Mouse (Mus musculus): ENCODE results near the gene Polr2h. TPM values are rescaled to one million over a fixed set of nuclear protein-coding genes. Genes with fewer than 3 reads are reported as not detected.
"Not testable (repeated sequence)": the region's sequence is repeated elsewhere in the genome, so short reads cannot be mapped to it uniquely, and the experiment has no call there.

Polr2h gene
- 38.4 TPM for polyA plus RNA-seq (2021)

DNA sequence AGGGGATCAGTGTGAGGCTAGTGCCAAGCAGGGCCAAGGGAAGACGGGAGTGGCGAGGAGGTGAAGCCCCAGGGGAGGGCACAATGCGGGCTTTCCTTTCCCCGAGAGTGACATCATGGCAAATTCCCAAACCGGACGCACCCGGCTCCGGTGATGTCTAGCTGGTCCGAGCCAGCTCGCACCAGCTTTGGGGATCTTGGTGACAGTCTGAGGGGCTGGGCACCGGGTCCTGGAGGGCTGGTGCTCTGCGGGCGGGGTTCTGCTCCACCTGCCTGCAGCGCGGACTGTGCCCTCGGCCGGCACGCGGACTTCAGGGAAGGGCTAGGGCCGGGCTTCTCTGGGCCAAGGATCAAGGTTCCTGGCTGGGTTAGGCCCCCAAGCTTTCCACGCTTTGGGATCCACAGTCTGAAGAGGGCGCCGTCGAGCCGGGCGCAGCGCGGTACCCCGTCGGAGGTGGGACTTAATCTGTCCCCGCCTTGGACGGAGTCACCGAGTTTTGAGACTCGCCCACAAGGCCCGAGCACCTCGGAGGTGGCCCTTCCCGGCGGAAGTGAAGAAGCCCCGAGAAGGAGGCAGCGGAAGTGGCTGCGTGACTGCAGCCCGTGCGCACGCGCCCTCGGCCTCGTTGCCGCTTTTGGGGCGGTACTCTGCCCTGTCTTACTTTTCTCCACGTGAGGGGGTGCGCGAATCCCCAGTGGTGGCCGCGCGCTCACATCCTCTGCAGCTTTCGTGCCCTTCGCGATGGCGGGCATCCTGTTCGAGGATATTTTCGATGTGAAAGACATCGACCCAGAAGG lies at the start of gene Polr2h, which contains the start of gene Clcn2:
TSS of gene Polr2h (plus strand) at position 485 of the 797 bp plus-strand sequence.
TSS of gene Clcn2 (minus strand) at position 566 of the 797 bp plus-strand sequence.
- CTCF ChIA-PET: interaction anchor here (0.9 to 3.2 kb wide), 5 partner anchors 10 to 47 kb away, joined by 3 to 16 read pairs (median 3); no protein-coding TSS in a partner anchor
- no peak for TF ChIP-seq CTCF (IDR thresholded peaks at IDR 0.05)

DNA sequence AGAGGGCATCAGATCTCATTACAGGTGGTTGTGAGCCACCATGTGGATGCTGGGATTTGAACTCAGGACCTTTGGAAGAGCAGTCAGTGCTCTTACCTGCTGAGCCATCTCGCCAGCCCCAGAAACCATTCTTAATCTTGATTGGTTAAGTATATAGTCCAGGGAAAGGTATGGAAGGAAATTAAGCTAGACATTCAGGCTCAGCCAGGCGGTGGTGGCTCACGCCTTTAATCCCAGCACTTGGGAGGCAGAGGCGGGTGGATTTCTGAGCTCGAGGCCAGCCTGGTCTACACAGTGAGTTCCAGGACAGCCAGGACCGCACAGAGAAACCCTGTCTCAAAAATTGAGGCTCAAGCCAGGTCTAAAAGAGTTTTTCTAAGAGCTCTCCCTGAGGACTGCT lies 49.5 kb upstream of the Polr2h start, which contains the start of gene Eif4g1:
TSS of gene Eif4g1 (plus strand) at position 301 of the 400 bp plus-strand sequence.
- DNase-seq (ENCODE audit: low read depth, low spot score); H3K27me3 ChIP-seq; ATAC-seq; CTCF ChIA-PET; in situ Hi-C loops (cut with MboI; ENCODE audit: low pct_unique_long_range_greater_than_20kb): not testable (repeated sequence)
- POLR2A ChIA-PET: interaction anchor here (1.3 kb wide), 1 partner anchor 47 kb away, joined by 3 read pairs; no protein-coding TSS in a partner anchor

More for the DNA sequence above, at the start of gene Polr2h, which contains the start of gene Clcn2:
- ATAC-seq (peak; percentile 84), DNase-seq (ENCODE audit: low read depth, low spot score) (peak; percentile 87)
- POLR2A ChIA-PET: interaction anchor here (0.8 to 1.4 kb wide), 7 partner anchors 9 to 169 kb away, joined by 3 to 4 read pairs (median 3); partner anchors contain the start of gene Abcf3
- in situ Hi-C loops (cut with MboI; ENCODE audit: low pct_unique_long_range_greater_than_20kb): loop anchor here (25.0 kb wide), 1 partner anchor 1545 kb away; the partner anchor contains the start of gene Tra2b
- H3K27me3 ChIP-seq: no peaks in the 10 kb centered on the region

DNA sequence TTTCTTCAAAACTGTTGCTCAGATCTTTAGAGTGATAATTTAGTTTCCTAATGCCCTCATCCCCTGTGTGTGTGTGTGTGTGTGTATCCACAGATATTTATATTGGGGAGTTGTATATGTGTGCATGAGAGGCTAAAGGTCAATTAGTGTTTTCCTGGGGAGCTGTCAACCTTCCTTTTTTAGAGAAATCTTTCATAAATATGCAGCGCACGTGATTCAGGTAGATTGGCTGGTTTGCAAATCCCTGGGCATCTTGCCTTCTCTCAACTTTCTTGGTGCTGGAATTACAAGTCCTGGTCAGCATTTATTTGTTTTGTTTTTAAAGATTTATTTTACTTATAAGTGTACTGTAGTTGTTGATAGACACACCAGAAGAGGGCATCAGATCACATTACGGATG lies 47.2 kb upstream of the Polr2h start:
- H3K27me3 ChIP-seq: no peaks in the 10 kb centered on the region
- CTCF ChIA-PET: no interaction called here
- in situ Hi-C loops (cut with MboI; ENCODE audit: low pct_unique_long_range_greater_than_20kb): no loop called here
- POLR2A ChIA-PET: no interaction called here
- ATAC-seq (no peak), DNase-seq (ENCODE audit: low read depth, low spot score) (no peak)
- no peak for TF ChIP-seq CTCF (IDR thresholded peaks at IDR 0.05)

DNA sequence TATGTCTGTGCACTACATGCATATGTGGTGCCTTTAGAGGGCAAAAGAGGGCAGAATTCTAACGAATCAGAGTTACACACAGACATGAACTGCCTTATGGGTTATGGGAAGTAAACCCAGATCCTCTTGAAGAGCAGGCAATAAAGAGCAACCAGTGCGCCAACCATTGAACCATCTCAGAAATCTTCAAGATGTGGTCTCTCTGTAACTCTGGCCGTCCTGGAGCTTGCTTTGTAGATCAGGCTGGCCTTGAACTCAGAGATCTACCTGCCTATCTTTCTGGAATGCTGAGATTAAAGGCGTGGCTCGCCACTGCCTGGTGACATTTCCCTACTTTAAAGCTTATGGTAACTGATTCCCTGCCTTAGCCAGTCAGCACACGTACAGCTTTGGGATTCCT lies 45.6 kb upstream of the Polr2h start:
- ChIA-PET POLR2A (interaction anchor here (0.6 to 1.4 kb wide), 4 partner anchors 9 to 134 kb away, joined by 3 to 4 read pairs (median 3); partner anchors contain the start of genes Clcn2 and Polr2h), CTCF (no interaction called here)
- H3K27me3 ChIP-seq: no peaks in the 10 kb centered on the region
- TF ChIP-seq CTCF (IDR thresholded peaks at IDR 0.05): no peak
- DNase-seq (ENCODE audit: low read depth, low spot score): no peak
- ATAC-seq: no peak
- in situ Hi-C loops (cut with MboI; ENCODE audit: low pct_unique_long_range_greater_than_20kb): no loop called here

DNA sequence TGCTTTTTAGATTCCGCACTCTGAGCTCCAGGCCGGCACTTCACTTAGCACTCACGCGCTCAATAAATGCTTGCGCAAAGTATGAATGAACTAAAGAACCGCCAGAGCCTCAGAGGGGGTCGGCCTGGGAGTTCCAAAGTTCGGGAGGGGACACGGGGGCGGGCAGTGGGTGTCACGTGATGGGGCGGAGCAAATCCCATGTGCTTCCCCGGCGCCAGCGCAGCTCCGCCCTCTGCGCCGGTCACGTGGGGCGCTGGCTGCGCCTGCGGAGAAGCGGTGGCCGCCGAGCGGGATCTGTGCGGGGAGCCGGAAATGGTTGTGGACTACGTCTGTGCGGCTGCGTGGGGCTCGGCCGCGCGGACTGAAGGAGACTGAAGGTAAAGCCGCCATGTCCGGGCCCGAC lies 45.0 kb upstream of the Polr2h start:
- in situ Hi-C loops (cut with MboI; ENCODE audit: low pct_unique_long_range_greater_than_20kb): no loop called here
- ATAC-seq: peak; percentile 76
- H3K27me3 ChIP-seq: no peaks in the 10 kb centered on the region
- ChIA-PET CTCF (no interaction called here), POLR2A (interaction anchor here (0.6 to 1.4 kb wide), 4 partner anchors 9 to 134 kb away, joined by 3 to 4 read pairs (median 3); partner anchors contain the start of genes Clcn2 and Polr2h)
- TF ChIP-seq CTCF (IDR thresholded peaks at IDR 0.05): no peak
- peak; percentile 64 for DNase-seq (ENCODE audit: low read depth, low spot score)

DNA sequence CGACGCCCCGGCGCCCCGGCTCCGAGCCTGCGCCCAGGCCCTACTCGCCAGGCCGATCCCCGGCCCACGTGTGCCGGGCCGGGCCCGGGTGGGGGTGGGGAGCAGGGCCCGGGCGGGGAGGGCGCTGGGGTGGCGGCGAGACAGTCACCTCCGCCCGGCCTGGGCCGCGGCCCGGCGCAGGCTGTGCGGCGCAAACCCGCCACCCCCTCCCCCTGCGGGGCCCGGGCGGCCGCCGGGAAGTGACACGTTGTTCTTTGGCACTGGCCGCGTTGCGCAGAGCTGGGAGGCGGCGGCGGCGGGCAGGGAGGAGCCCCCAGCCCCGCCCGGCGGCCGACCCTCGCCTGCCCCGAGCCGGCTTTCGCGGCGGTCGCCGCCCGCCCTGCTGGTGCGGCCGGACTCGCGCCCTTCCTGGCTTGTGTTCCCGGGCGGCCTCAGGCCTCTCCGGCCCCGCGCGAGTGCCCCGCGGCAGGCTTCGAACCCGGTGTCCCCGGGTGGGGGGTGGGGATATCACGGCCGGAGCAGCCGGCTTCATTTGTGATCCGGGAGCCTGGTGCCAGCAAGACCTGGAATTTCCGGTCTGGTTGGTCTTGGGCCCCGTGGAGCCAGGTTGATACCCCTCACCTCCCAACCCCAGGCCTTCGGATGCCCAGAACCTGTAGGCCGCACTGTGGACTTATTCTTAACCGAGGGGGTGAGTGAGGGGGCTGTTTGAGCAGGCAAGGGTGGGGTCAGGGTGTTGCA lies 44.3 kb upstream of the Polr2h start:
- ChIA-PET POLR2A (interaction anchor here (0.9 to 1.4 kb wide), 3 partner anchors 13 to 135 kb away, joined by 3 to 4 read pairs (median 4); no protein-coding TSS in a partner anchor), CTCF (no interaction called here)
- no peaks in the 10 kb centered on the region for H3K27me3 ChIP-seq
- in situ Hi-C loops (cut with MboI; ENCODE audit: low pct_unique_long_range_greater_than_20kb): no loop called here
- DNase-seq (ENCODE audit: low read depth, low spot score) (no peak), ATAC-seq (peak; percentile 63)
- no peak for TF ChIP-seq CTCF (IDR thresholded peaks at IDR 0.05)

DNA sequence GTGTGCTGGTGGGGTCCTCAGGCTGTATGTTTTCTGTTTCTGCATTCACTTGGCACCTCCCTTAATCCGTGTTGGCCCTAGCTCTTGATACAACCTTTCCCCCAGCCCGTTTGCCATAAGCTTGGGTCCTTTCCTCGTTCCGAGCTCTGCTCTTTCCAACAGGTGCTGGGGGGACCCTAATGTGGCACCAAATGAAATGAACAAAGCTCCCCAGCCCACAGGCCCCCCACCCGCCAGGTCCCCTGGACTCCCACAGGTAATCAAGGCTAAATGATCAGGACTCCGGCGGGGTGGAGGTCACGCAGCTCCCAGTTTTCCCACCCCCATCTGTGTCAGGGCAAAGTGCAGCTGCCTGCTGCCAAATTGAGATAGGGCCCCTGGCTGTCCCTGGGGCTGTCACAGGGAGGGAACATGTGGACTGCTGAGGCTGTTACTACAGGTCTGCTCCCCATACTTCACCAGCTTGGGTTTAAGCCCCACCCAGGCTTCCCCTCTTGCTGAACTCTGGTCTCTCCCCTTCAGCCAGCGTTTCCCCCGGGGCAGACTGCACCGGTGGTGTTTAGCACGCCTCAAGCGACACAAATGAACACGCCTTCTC lies 43.7 kb upstream of the Polr2h start:
- ChIA-PET CTCF (interaction anchor here (1.7 kb wide), 1 partner anchor 43 kb away, joined by 4 read pairs; the partner anchor contains the start of genes Clcn2 and Polr2h), POLR2A (interaction anchor here (1.3 kb wide), 1 partner anchor 12 kb away, joined by 4 read pairs; no protein-coding TSS in a partner anchor)
- in situ Hi-C loops (cut with MboI; ENCODE audit: low pct_unique_long_range_greater_than_20kb): no loop called here
- no peaks in the 10 kb centered on the region for H3K27me3 ChIP-seq
- no peak for TF ChIP-seq CTCF (IDR thresholded peaks at IDR 0.05)
- no peak for ATAC-seq
- no peak for DNase-seq (ENCODE audit: low read depth, low spot score)

DNA sequence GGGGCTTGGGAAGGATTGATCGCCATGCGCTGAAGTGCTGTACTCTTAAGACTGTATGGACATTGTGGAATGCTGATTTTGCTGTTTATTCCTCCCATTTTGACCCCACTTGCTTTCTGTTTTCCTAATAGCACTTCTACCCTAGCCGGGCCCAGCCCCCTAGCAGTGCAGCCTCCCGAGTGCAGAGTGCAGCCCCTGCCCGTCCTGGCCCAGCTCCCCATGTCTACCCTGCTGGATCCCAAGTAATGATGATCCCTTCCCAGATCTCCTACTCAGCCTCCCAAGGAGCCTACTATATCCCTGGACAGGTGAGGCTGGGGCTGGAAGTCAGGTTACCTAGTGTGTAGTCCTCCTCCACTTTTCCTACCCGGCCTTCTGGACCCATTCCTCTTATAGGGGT lies 42.3 kb upstream of the Polr2h start:
- in situ Hi-C loops (cut with MboI; ENCODE audit: low pct_unique_long_range_greater_than_20kb): no loop called here
- CTCF ChIA-PET: interaction anchor here (1.7 kb wide), 1 partner anchor 42 kb away, joined by 4 read pairs; the partner anchor contains the start of genes Clcn2 and Polr2h
- no peak for TF ChIP-seq CTCF (IDR thresholded peaks at IDR 0.05)
- DNase-seq (ENCODE audit: low read depth, low spot score) (no peak), ATAC-seq (no peak)
- no peaks in the 10 kb centered on the region for H3K27me3 ChIP-seq
- POLR2A ChIA-PET: no interaction called here

DNA sequence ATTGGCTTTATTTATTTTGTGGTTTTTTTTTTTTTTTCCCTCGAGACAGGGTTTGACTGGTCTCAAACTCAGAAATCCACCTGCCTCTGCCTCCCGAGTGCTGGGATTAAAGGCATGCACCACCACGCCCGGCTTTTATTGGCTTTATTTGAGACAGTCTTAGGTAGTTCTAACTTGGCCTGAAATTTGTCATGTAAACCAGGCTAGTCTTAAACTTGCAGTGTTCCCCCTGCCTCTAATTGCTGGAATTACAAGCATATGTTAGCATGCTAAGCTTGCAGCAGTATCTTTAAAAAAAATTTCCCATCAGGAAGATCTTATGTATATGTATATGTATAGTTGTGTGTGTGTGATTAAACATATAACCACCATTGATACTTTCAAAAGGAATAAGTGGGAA lies 40.8 kb upstream of the Polr2h start:
- ATAC-seq: no peak
- no peaks in the 10 kb centered on the region for H3K27me3 ChIP-seq
- ChIA-PET POLR2A (interaction anchor here (0.9 to 1.0 kb wide), 2 partner anchors 10 to 41 kb away, joined by 3 to 4 read pairs; partner anchors contain the start of genes Clcn2 and Polr2h), CTCF (interaction anchor here (0.8 kb wide), 1 partner anchor 9 kb away, joined by 3 read pairs; no protein-coding TSS in a partner anchor)
- no peak for DNase-seq (ENCODE audit: low read depth, low spot score)
- TF ChIP-seq CTCF (IDR thresholded peaks at IDR 0.05): no peak
- in situ Hi-C loops (cut with MboI; ENCODE audit: low pct_unique_long_range_greater_than_20kb): no loop called here

DNA sequence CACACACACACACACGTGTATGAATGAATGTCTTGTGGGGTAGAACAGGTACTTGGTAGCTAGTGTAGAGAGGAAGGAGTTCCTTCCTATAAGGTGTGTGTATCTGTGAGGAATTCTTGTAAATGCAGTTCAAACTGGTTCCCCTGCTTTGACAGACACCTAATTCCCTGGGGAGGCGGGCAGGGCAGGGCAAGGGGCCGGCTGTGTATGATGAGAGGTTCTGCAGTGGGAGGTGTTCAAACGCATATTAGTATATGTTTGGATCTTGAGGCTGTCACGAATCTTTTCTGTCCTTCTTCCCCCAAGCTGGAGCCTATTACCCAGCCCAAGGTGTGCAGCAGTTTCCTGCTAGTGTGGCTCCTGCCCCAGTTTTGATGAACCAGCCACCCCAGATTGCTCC lies 40.1 kb upstream of the Polr2h start:
- no peak for TF ChIP-seq CTCF (IDR thresholded peaks at IDR 0.05)
- H3K27me3 ChIP-seq: no peaks in the 10 kb centered on the region
- ChIA-PET CTCF (interaction anchor here (0.8 kb wide), 1 partner anchor 8 kb away, joined by 3 read pairs; no protein-coding TSS in a partner anchor), POLR2A (interaction anchor here (0.9 to 1.0 kb wide), 2 partner anchors 9 to 40 kb away, joined by 3 to 4 read pairs; partner anchors contain the start of genes Clcn2 and Polr2h)
- no peak for DNase-seq (ENCODE audit: low read depth, low spot score)
- no peak for ATAC-seq
- in situ Hi-C loops (cut with MboI; ENCODE audit: low pct_unique_long_range_greater_than_20kb): no loop called here

Data from Patski (cell line).